Mouse (Mus musculus): ENCODE measurements around the gene Eif4e3. TPM values are rescaled to one million over a fixed set of nuclear protein-coding genes. Genes with fewer than 3 reads are reported as not detected.

The Eif4e3 gene
- polyA plus RNA-seq, 1 experiment: 19.2 TPM

DNA sequence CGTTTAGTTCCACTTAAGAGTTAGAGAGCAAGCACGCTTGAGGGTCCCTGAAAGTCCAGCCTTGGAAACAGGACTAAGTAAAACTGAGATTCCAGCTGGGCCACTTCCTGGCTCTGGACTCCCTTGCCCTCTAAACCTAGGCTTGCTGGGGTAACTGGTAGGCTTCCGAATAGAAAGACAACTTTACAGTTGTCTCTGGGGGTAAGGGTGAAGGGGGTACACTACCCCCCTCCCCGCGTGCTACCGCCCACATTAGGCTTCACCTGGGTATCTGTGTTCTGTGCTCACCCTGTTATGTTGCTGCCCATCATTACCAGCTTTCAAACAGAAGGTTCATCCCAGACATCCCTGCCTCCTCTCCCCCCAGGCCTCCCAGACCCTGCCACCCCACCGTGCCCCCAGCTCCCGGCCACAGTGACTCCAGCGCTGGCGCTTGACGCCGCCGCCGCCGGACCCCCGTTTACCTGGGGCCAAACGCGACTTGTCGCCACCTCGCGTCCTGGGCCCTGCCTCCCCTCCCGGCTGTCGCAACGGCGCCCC, 25.2 kb upstream of the Eif4e3 start:
- TF ChIP-seq CTCF (IDR thresholded peaks at IDR 0.05; ENCODE audit: extremely low read depth, insufficient read depth, low read length) (no peak), POLR2A (IDR thresholded peaks at IDR 0.05; ENCODE audit: extremely low read depth, insufficient read depth, low read length) (no peak)
- Histone ChIP-seq H3K4me3 (ENCODE audit: insufficient read depth, low read length) (peak overlapping the region; percentile 63), H3K4me1 (ENCODE audit: control insufficient read depth, insufficient read depth, low read length) (peaks cover 3% of the 10 kb centered on the region; the same call in 1 of the 2 replicates), H3K27ac (ENCODE audit: insufficient read depth, low read length) (no peak overlapping the region)

DNA sequence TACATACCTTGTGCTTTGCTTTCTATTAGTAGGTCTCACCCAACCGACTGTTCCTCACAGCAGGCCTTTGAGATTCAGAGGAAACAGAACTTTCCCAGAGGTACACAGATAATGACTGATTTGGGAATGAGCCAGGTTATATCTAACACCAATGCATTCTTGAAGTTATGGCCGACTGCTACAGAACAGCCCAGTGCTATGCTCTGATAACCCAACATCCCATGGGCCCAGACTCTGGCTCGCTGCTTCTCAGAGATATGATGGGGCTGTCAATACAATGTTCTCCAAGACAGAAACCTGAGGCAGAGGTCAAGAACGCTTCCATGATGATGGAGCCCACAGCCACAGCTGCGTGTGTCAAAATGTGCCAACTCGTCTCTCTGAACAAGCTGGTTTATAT, 21.9 kb upstream of the Eif4e3 start:
- no peak for TF ChIP-seq CTCF (IDR thresholded peaks at IDR 0.05; ENCODE audit: extremely low read depth, insufficient read depth, low read length)
- TF ChIP-seq POLR2A (IDR thresholded peaks at IDR 0.05; ENCODE audit: extremely low read depth, insufficient read depth, low read length): no peak
- H3K4me1 ChIP-seq (ENCODE audit: control insufficient read depth, insufficient read depth, low read length): no peaks in the 10 kb centered on the region
- no peak overlapping the region for H3K4me3 ChIP-seq (ENCODE audit: insufficient read depth, low read length)
- H3K27ac ChIP-seq (ENCODE audit: insufficient read depth, low read length): no peak overlapping the region

DNA sequence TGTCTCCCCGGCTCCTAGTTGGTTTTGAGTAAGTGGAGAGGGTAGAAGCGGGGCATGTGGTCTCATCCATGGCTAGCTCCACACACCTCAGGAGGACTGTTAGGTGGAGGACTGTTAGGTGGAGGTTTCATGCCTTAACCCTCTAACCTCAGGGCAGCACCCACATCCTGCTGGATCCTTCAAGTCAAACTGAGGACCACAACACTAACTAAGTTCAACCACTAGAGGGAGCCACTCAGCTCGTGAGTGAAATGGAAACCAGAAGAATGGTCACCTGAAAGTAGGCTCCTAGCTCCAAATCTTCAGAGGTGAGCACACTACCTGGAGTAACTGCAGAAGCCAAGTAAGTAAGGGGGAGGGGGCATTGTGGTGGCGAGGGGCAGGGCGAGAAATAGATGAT, 18.3 kb upstream of the Eif4e3 start:
- no peak overlapping the region for H3K4me3 ChIP-seq (ENCODE audit: insufficient read depth, low read length)

DNA sequence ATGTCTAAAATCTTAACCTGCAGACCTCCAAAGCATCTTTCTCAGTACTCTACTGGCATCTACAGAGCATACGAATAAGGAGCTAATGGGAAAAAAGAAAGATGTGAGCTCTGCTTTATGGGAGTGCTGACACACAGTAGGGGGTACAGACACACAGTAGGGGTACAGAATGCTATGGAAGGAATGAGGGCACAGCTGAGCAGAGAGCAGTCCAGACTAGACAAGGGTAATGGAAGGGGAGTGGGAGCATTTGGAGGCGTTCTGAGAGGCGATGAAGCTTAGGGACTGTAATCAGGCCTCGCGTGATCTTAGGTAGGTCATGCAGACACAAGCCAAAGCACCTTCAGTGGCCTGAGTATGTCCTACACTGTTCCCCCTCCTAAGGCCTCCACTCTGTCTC, 17.4 kb upstream of the Eif4e3 start:
- Histone ChIP-seq H3K4me3 (ENCODE audit: insufficient read depth, low read length) (no peak overlapping the region), H3K27ac (ENCODE audit: insufficient read depth, low read length) (no peak overlapping the region), H3K4me1 (ENCODE audit: control insufficient read depth, insufficient read depth, low read length) (no peaks in the 10 kb centered on the region)
- TF ChIP-seq CTCF (IDR thresholded peaks at IDR 0.05; ENCODE audit: extremely low read depth, insufficient read depth, low read length) (no peak), POLR2A (IDR thresholded peaks at IDR 0.05; ENCODE audit: extremely low read depth, insufficient read depth, low read length) (no peak)

More for the DNA sequence above, 18.3 kb upstream of the Eif4e3 start:
- Histone ChIP-seq H3K27ac (ENCODE audit: insufficient read depth, low read length) (no peak overlapping the region), H3K4me1 (ENCODE audit: control insufficient read depth, insufficient read depth, low read length) (no peaks in the 10 kb centered on the region)
- TF ChIP-seq CTCF (IDR thresholded peaks at IDR 0.05; ENCODE audit: extremely low read depth, insufficient read depth, low read length): peak; percentile 44; the same call in 1 of the 2 replicates
- no peak for TF ChIP-seq POLR2A (IDR thresholded peaks at IDR 0.05; ENCODE audit: extremely low read depth, insufficient read depth, low read length)

DNA sequence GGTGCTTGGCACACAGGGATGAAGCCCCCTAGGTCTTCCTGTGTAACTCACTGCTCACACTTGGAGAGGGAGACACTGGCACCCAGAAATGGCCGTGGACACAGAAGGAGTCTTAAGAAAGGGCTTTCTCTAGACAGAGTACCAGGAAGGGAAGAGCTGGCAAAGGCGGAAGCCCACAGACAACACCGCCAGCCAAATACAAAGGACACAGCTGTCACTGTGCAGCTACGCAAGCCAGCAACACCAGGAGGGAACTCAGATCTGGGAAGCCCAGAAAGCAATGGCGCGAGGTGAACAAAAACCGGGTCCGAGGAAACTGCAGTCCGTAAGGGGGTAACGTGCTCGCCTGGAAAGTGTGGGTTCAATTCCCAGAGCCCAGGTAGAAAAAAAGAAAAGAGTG, 11.5 kb upstream of the Eif4e3 start:
- no peak overlapping the region for H3K27ac ChIP-seq (ENCODE audit: insufficient read depth, low read length)
- TF ChIP-seq POLR2A (IDR thresholded peaks at IDR 0.05; ENCODE audit: extremely low read depth, insufficient read depth, low read length) (no peak), CTCF (IDR thresholded peaks at IDR 0.05; ENCODE audit: extremely low read depth, insufficient read depth, low read length) (no peak)
- peaks cover 2% of the 10 kb centered on the region for H3K4me1 ChIP-seq (ENCODE audit: control insufficient read depth, insufficient read depth, low read length)
- 0 out of 2 replicates have a peak overlapping the region, but pooled peaks have one; percentile 4 for H3K4me3 ChIP-seq (ENCODE audit: insufficient read depth, low read length)

DNA sequence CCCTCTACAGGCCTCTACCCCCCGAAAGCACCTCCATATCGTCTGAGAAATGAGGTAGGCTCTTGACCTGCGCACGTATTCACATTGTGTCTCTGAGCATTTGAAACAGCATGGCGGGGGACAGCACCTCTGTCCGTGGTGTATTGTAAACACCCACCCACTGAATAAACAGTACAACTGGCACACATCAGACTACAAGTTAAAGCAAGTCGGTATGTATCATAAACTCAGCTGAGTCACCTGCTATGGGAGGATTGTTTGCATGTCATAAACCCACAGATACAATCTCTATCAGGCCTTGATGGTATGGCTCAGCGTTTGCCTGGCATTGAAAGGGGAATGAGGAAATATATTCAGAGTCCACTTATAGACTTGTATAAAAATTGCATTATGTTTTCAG, 10.8 kb upstream of the Eif4e3 start:
- Histone ChIP-seq H3K4me1 (ENCODE audit: control insufficient read depth, insufficient read depth, low read length) (peaks cover 2% of the 10 kb centered on the region), H3K4me3 (ENCODE audit: insufficient read depth, low read length) (no peak overlapping the region), H3K27ac (ENCODE audit: insufficient read depth, low read length) (no peak overlapping the region)
- no peak for TF ChIP-seq CTCF (IDR thresholded peaks at IDR 0.05; ENCODE audit: extremely low read depth, insufficient read depth, low read length)
- TF ChIP-seq POLR2A (IDR thresholded peaks at IDR 0.05; ENCODE audit: extremely low read depth, insufficient read depth, low read length): no peak

DNA sequence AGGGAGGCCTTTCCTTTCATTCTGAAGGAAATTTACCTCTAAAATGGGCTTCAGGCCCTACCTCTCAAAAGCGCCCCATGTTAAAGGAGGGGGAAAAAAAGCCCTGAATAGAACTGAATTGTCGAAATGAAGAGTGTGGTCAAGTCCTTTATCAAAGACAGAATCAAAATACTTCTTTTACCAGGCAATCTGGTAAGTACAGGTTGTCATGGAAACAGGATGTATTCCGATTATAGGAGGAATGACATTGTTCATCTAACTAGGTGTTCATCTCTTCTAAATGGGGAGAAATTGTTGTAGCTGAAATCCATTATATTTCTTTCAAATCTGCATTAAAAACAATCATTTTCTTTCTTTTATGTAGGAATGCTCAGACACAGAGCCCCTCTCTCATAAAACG, 7.9 kb upstream of the Eif4e3 start:
- Histone ChIP-seq H3K4me1 (ENCODE audit: control insufficient read depth, insufficient read depth, low read length) (peaks cover 7% of the 10 kb centered on the region), H3K4me3 (ENCODE audit: insufficient read depth, low read length) (no peak overlapping the region), H3K27ac (ENCODE audit: insufficient read depth, low read length) (no peak overlapping the region)
- TF ChIP-seq POLR2A (IDR thresholded peaks at IDR 0.05; ENCODE audit: extremely low read depth, insufficient read depth, low read length) (no peak), CTCF (IDR thresholded peaks at IDR 0.05; ENCODE audit: extremely low read depth, insufficient read depth, low read length) (no peak)

DNA sequence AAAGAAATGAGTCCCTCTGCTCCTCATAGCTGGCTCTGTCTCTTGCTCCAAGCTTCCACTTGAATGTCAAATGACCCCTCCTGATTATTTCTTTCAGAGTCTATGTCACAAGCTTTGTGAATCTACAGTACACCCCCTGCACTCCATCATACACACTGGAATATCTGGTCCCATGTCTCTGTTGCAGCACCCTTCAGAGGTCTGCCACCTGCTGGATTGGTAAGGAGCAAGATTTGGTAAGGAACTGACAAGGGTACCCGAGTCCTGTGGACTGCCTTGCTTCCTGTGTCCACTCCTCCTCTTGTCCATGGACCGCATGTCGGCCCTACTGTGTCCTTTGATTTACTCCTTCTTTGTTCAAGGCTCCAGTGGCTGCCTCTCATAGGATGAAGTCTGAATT, 5.2 kb upstream of the Eif4e3 start:
- Histone ChIP-seq H3K4me1 (ENCODE audit: control insufficient read depth, insufficient read depth, low read length) (peaks cover 10% of the 10 kb centered on the region), H3K27ac (ENCODE audit: insufficient read depth, low read length) (no peak overlapping the region), H3K4me3 (ENCODE audit: insufficient read depth, low read length) (no peak overlapping the region)
- TF ChIP-seq CTCF (IDR thresholded peaks at IDR 0.05; ENCODE audit: extremely low read depth, insufficient read depth, low read length): no peak; the same call in 1 of the 2 replicates
- TF ChIP-seq POLR2A (IDR thresholded peaks at IDR 0.05; ENCODE audit: extremely low read depth, insufficient read depth, low read length): no peak

DNA sequence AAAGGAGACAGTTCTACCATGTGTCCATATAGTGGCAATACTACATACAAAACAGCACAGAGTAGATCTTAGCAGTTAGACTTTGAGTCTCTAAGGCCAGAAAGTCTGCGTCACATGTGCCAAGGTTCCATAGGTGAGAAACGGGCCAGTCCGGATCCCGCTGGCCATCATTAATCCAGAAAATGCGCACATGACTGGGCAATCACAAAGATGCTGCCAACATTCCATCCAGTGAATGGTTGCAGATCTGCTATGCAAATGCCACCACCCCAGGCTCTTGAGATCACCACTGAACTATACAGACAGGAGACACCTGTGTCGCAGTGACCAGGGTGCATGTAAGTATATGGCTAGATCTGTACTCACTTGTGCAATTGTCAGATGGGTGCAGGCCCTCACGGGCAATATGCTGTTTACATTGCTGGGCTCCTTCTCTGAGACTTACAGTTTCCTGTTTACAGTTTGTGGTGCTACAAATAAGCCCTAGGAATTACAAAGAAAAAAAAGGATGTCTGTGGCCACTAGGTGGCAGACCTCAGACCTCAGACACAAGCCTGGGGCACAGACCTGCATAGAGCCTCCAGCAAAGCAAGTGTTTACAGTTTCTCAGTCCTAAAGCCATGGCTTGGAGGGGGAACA, 4.0 kb upstream of the Eif4e3 start:
- 0 out of 2 replicates have a peak overlapping the region, but pooled peaks have one; percentile 11 for H3K27ac ChIP-seq (ENCODE audit: insufficient read depth, low read length)
- TF ChIP-seq POLR2A (IDR thresholded peaks at IDR 0.05; ENCODE audit: extremely low read depth, insufficient read depth, low read length) (no peak), CTCF (IDR thresholded peaks at IDR 0.05; ENCODE audit: extremely low read depth, insufficient read depth, low read length) (peak; percentile 53)
- peaks cover 10% of the 10 kb centered on the region for H3K4me1 ChIP-seq (ENCODE audit: control insufficient read depth, insufficient read depth, low read length)
- H3K4me3 ChIP-seq (ENCODE audit: insufficient read depth, low read length): no peak overlapping the region

All from cortical plate, adult 2 months (tissue).